In genomic region chr13:100748638-100749037, GRCm38 (mm10) we compare ENCODE assay signal across 30 mouse cellular contexts. TPM values are rescaled to one million over a fixed set of nuclear protein-coding genes. Genes with fewer than 3 reads are reported as not detected.
DNase-seq lines count a peak whose midpoint lies in the region; ATAC-seq and TF ChIP-seq lines count a peak whose summit lies in the region.
"Had no signal": no experiment of that assay in that cellular context is flagged by ENCODE, and none has a peak within 500 bp of the region (broad histone marks: within the 10 kb centered on the region; RNA-seq: fewer than 3 reads in every experiment).

No protein-coding gene starts in this region.

- no peak overlapping the region for H3K9ac ChIP-seq in heart, embryonic 11.5 days (ENCODE audit: low read depth, low read length)
- H3K9ac ChIP-seq in ES-E14 (ENCODE audit: insufficient read depth, low read depth, low read length, poor library complexity, severe bottlenecking): no peak overlapping the region
- H3K9ac ChIP-seq in liver, embryonic 13.5 days: no peak overlapping the region
- H3K9ac ChIP-seq: embryonic facial prominence, embryonic 13.5 days; forebrain, embryonic 13.5 days; heart, embryonic 15.5 days; hindbrain, embryonic 14.5 days had no signal

- no peak for DNase-seq in heart, postnatal 36 days
- DNase-seq in ES-E14 (ENCODE audit: low read depth, low spot score) (peak; percentile 41), ZHBTc4 (ENCODE audit: low read depth, low spot score) (peak; percentile 85)
- DNase-seq in liver, embryonic 13.5 days: peak; percentile 55
- no peak for DNase-seq in embryo, embryonic 9.5 days (ENCODE audit: extremely low spot score)
- DNase-seq in T-cell, adult 2 months (ENCODE audit: low spot score): no peak
- DNase-seq: B cell, adult 2 months; cerebellum, adult 11-12 months; cerebellum, postnatal 25 days; gastrocnemius, adult 2 months; heart, postnatal 4 days; kidney, adult 18-20 months; kidney, postnatal 10 days; lung, adult 2 months; lung, postnatal 14 days; midbrain, embryonic 14.5 days; retina, postnatal 1 day; right cerebral cortex, postnatal 25 days; spleen, adult 18-20 months; thymus, postnatal 25 days had no signal

- in situ Hi-C loops in ES-E14 (cut with MboI; ENCODE audit: low sequenced_read_pairs in 2 of 2, unreplicated experiment in 2 of 2): no loop called here

- H3K36me3 ChIP-seq in heart, embryonic 11.5 days (ENCODE audit: control insufficient read depth, insufficient read depth, low read length): no peaks in the 10 kb centered on the region
- H3K36me3 ChIP-seq in ES-E14 (ENCODE audit: control insufficient read depth, insufficient read depth, low read length, poor library complexity, severe bottlenecking): no peaks in the 10 kb centered on the region
- H3K36me3 ChIP-seq in liver, embryonic 13.5 days: no peaks in the 10 kb centered on the region
- H3K36me3 ChIP-seq: embryonic facial prominence, embryonic 13.5 days; heart, embryonic 15.5 days had no signal

- H3K27me3 ChIP-seq in heart, embryonic 11.5 days (ENCODE audit: control insufficient read depth, insufficient read depth, low read length): no peaks in the 10 kb centered on the region
- H3K27me3 ChIP-seq in liver, embryonic 13.5 days: no peaks in the 10 kb centered on the region
- H3K27me3 ChIP-seq: CH12.LX; embryonic facial prominence, embryonic 13.5 days; forebrain, embryonic 13.5 days; heart, embryonic 15.5 days; megakaryocyte, embryonic 14.5 days had no signal

- H3K4me3 ChIP-seq in heart, embryonic 11.5 days (ENCODE audit: low read depth, low read length): no peak overlapping the region
- peak overlapping the region in 1 of 2 experiments; percentile 11; a peak in 1 of 4 replicates for H3K4me3 ChIP-seq in ES-E14 (ENCODE audit: insufficient read depth in 1 of 2, low read depth in 1 of 2, low read length in 2 of 2, poor library complexity in 1 of 2, severe bottlenecking in 1 of 2)
- no peak overlapping the region for H3K4me3 ChIP-seq in liver, embryonic 13.5 days (replicated peaks)
- H3K4me3 ChIP-seq: embryonic facial prominence, embryonic 13.5 days; erythroblast, embryonic 14.5 days; forebrain, embryonic 13.5 days; gastrocnemius, adult 2 months; heart, embryonic 15.5 days; left cerebral cortex, adult 2 months; megakaryocyte, embryonic 14.5 days had no signal

- intact Hi-C loops in heart, postnatal 36 days (cut with DNase I): no loop called here

- 39% methylated on average over 8 of the region's 8 CpGs for WGBS in heart, embryonic 11.5 days (ENCODE audit: insufficient replicate concordance)
- 45% methylated on average over 8 of the region's 8 CpGs for WGBS in liver, embryonic 13.5 days (ENCODE audit: insufficient replicate concordance)

- no peak overlapping the region for H3K4me2 ChIP-seq in heart, embryonic 11.5 days
- peak overlapping the region; percentile 40 for H3K4me2 ChIP-seq in liver, embryonic 13.5 days
- H3K4me2 ChIP-seq: embryonic facial prominence, embryonic 13.5 days; forebrain, embryonic 13.5 days; heart, embryonic 15.5 days; hindbrain, embryonic 14.5 days had no signal

- no peak overlapping the region for H3K27ac ChIP-seq in heart, embryonic 11.5 days (ENCODE audit: low read depth, low read length)
- H3K27ac ChIP-seq in ES-E14 (ENCODE audit: insufficient read depth, low read depth, low read length, poor library complexity, severe bottlenecking): no peak overlapping the region
- H3K27ac ChIP-seq in liver, embryonic 13.5 days: 0 out of 2 replicates have a peak overlapping the region, but pooled peaks have one; percentile 29
- H3K27ac ChIP-seq: embryonic facial prominence, embryonic 13.5 days; forebrain, embryonic 13.5 days; gastrocnemius, adult 2 months; heart, embryonic 15.5 days; hindbrain, embryonic 14.5 days; left cerebral cortex, adult 2 months had no signal

- 0 out of 2 replicates have a peak, but pooled peaks have one; percentile 16 for ATAC-seq in heart, embryonic 11.5 days (replicated peaks; ENCODE audit: insufficient number of reproducible peaks, low FRiP score, low TSS enrichment)
- ATAC-seq in liver, embryonic 13.5 days (ENCODE audit: low read depth): peak; percentile 30
- ATAC-seq: forebrain, embryonic 13.5 days; inflammation-experienced regulatory T-cells, adult 6 months had no signal

- H3K4me1 ChIP-seq in heart, embryonic 11.5 days (ENCODE audit: control insufficient read depth, insufficient read depth, low read length): 0 out of 2 replicates have a peak, but pooled peaks cover 3% of the 10 kb centered on the region
- 0 out of 4 replicates have a peak, but pooled peaks cover 2 to 4% of the 10 kb centered on the region in 2 experiments for H3K4me1 ChIP-seq in ES-E14 (ENCODE audit: control insufficient read depth in 2 of 2, insufficient read depth in 2 of 2, low read length in 2 of 2, poor library complexity in 1 of 2)
- H3K4me1 ChIP-seq in liver, embryonic 13.5 days (replicated peaks): peaks cover 86% of the 10 kb centered on the region
- H3K4me1 ChIP-seq: forebrain, embryonic 13.5 days had no signal

- H3K9me3 ChIP-seq in heart, embryonic 11.5 days (replicated peaks; ENCODE audit: control insufficient read depth, low read length): no peaks in the 10 kb centered on the region
- H3K9me3 ChIP-seq in ES-E14 (ENCODE audit: control insufficient read depth, insufficient read depth, low read depth, low read length): no peaks in the 10 kb centered on the region
- H3K9me3 ChIP-seq in liver, embryonic 13.5 days (replicated peaks): no peaks in the 10 kb centered on the region
- H3K9me3 ChIP-seq: embryonic facial prominence, embryonic 13.5 days; forebrain, embryonic 13.5 days; heart, embryonic 15.5 days; megakaryocyte, embryonic 14.5 days had no signal

TF ChIP-seq in ES-E14, 5 proteins besides CTCF, POLR2A, EP300 and RAD21:
- TF ChIP-seq ZNF384 (IDR thresholded peaks at IDR 0.05; ENCODE audit: low read depth, low read length) (no peak), ZC3H11A (IDR thresholded peaks at IDR 0.05; ENCODE audit: borderline replicate concordance, low read depth, low read length) (no peak), CHD2 (IDR thresholded peaks at IDR 0.05; ENCODE audit: low read depth, low read length) (no peak), MAFK (IDR thresholded peaks at IDR 0.05; ENCODE audit: insufficient read depth, low read depth, low read length) (no peak), HCFC1 (IDR thresholded peaks at IDR 0.05; ENCODE audit: borderline replicate concordance, insufficient read depth, low read length) (no peak)

RNA-seq across cellular contexts. Expression of gene Mrps36, which starts 4.2 kb away (rescaled TPM):
- 243 and 253 TPM in 2 replicates for polyA plus RNA-seq in heart, embryonic 11.5 days (2014; fragmentation: Nextera tagmentation; extraction: Ambion mirVana)
- 100 to 1,000 TPM; 196 to 207 TPM for total RNA-seq in heart, postnatal 36 days (2021)
- 45.4 and 58.9 TPM in 2 replicates for total RNA-seq in ES-E14 (2012; rRNA removed)
- 159 and 167 TPM in 2 replicates for polyA plus RNA-seq in liver, embryonic 13.5 days (2015; fragmentation: Nextera tagmentation; extraction: Ambion mirVana)

RNA-seq across cellular contexts. Expression of gene Cdk7, which starts 17.9 kb away (rescaled TPM):
- polyA plus RNA-seq in heart, embryonic 11.5 days (2014; fragmentation: Nextera tagmentation; extraction: Ambion mirVana): 75.1 and 80.1 TPM in 2 replicates
- total RNA-seq in heart, postnatal 36 days (2021): 10 to 100 TPM; 21.1 to 22.2 TPM
- total RNA-seq in ES-E14 (2012; rRNA removed): 60.0 and 83.6 TPM in 2 replicates
- polyA plus RNA-seq in liver, embryonic 13.5 days (2015; fragmentation: Nextera tagmentation; extraction: Ambion mirVana): 49.1 and 54.9 TPM in 2 replicates

RNA-seq across cellular contexts. Expression of gene Cenph, which starts 27.1 kb away (rescaled TPM):
- 27.0 and 31.2 TPM in 2 replicates for polyA plus RNA-seq in heart, embryonic 11.5 days (2014; fragmentation: Nextera tagmentation; extraction: Ambion mirVana)
- under 1 TPM in 1 of 2 experiments, not detected in 1; 0.31 TPM for total RNA-seq in heart, postnatal 36 days (2021)
- 31.6 and 39.9 TPM in 2 replicates for total RNA-seq in ES-E14 (2012; rRNA removed)
- 46.2 and 57.1 TPM in 2 replicates for polyA plus RNA-seq in liver, embryonic 13.5 days (2015; fragmentation: Nextera tagmentation; extraction: Ambion mirVana)
- total RNA-seq: gastrocnemius, adult 2 months had no signal

RNA-seq across cellular contexts. Expression of gene Ccnb1, which starts 37.7 kb away (rescaled TPM):
- polyA plus RNA-seq in heart, embryonic 11.5 days (2014; fragmentation: Nextera tagmentation; extraction: Ambion mirVana): 239 and 248 TPM in 2 replicates
- total RNA-seq in heart, postnatal 36 days (2021): 1 to 10 TPM; 1.2 to 1.3 TPM
- total RNA-seq in ES-E14 (2012; rRNA removed): 410 and 549 TPM in 2 replicates
- polyA plus RNA-seq in liver, embryonic 13.5 days (2015; fragmentation: Nextera tagmentation; extraction: Ambion mirVana): 277 and 297 TPM in 2 replicates
- total RNA-seq: gastrocnemius, adult 2 months had no signal

Comparison
In these comparisons a context has a peak if more than half of its experiments do, and no peak if none do; other contexts are left out.
1. DNase-seq: peak in ES-E14 (single experiment), ZHBTc4 (single experiment) and liver, embryonic 13.5 days (single experiment); none in heart, postnatal 36 days (0 of 2), embryo, embryonic 9.5 days (single experiment) and T-cell, adult 2 months (single experiment).
2. RNA of gene Cenph, which starts 27.1 kb away (total RNA-seq): 31.6 to 39.9 TPM in ES-E14; 0.31 TPM in heart, postnatal 36 days; every median in the first group is over 10 times any median in the second.